Mouse (Mus musculus): ENCODE data around the gene Arhgap40.

Arhgap40 gene

DNA sequence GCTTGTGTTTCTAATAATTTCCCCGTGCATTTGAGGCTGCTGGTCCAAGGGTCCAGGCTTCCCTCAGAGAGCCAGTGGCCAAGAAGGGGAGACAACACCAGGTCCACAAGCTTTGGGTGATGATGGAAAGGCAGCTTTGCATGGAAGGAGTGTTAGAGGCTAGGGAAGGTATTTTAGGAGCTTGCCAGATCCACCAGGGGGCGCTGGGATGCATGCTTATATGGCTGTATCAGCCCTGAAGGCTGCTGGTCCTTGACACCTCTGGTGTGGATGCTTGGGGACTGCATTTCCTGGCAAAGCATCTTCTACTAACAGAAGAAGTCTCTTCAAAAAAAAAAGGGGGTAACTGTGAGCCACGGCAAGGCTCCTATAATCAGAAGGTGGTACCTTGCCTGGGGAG lies 37.5 kb downstream of the Arhgap40 start:
- peak; percentile 80 for DNase-seq (ENCODE audit: low read depth, low spot score)

GRCm38 (mm10) chr2:158554366-158554765 lies 41.8 kb downstream of the Arhgap40 start:
- no peak for DNase-seq (ENCODE audit: low read depth, low spot score)

DNA sequence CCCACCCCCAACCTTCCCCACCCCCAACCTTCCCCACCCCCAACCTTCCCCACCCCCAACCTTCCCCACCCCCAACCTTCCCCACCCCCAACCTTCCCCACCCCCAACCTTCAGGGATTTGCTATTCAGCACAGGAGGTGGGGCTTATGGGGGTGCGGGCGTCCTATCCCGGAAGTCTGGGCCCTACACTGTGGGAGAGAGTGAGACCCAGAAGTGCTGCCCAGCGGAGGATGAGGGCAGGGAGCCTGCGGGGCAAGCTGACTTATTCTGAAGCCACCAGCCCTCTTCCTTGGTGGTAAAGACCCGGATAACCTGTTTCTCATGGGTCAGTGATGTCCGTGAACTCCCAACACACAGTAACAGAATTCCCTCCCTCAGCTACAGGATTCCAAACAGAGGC lies 42.7 kb downstream of the Arhgap40 start:
- no peak for DNase-seq (ENCODE audit: low read depth, low spot score)

DNA sequence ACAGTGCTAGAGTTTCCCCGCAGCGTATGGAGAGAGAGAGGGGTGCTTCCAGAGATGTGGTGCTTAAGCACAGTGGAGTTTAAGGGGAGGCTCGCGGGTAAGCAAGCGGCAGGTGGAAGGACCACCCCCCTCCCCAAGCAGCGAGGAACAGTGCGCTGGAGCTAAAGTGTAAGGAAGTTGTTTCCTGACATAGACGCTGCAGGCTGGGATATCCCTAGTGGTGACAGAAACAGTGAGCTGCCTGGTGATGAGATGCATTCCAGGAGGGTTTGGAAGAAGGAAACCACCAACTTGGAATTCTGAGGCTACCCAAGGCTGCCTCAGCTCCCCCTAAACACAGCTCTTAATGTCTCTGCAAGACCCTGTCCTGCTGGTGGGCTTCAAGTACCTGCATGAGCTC lies 43.2 kb downstream of the Arhgap40 start:
- no peak for DNase-seq (ENCODE audit: low read depth, low spot score)

- DNase-seq (ENCODE audit: low read depth, low spot score), result peak; percentile 70
Measured at GRCm38 (mm10) chr2:158556225-158556624, 43.6 kb downstream of the Arhgap40 start.

GRCm38 (mm10) chr2:158556750-158557149 lies 44.2 kb downstream of the Arhgap40 start:
- peak; percentile 46 for DNase-seq (ENCODE audit: low read depth, low spot score)

GRCm38 (mm10) chr2:158559945-158560344 lies 47.3 kb downstream of the Arhgap40 start:
- no peak for DNase-seq (ENCODE audit: low read depth, low spot score)

DNA sequence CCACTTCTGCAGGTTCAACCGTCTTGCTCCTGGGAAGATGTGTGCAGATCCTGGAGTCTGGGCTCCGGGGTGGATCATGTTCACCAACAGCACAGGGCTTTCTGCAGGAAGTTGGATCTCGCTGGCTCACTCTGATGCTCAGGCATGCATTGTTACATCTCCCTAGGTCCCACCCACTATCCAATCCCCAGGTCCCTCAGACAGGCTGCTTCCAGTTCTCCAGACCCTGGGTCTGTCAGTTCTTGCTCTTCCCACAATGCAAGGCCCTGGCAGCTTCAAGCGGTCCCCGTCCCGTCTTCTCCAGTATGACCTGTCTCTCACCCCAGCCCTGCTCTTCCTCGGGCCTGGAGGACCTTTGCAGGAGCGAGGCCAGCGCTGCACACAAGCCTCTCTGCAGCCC lies 48.2 kb downstream of the Arhgap40 start:
- DNase-seq (ENCODE audit: low read depth, low spot score), result peak; percentile 46

DNA sequence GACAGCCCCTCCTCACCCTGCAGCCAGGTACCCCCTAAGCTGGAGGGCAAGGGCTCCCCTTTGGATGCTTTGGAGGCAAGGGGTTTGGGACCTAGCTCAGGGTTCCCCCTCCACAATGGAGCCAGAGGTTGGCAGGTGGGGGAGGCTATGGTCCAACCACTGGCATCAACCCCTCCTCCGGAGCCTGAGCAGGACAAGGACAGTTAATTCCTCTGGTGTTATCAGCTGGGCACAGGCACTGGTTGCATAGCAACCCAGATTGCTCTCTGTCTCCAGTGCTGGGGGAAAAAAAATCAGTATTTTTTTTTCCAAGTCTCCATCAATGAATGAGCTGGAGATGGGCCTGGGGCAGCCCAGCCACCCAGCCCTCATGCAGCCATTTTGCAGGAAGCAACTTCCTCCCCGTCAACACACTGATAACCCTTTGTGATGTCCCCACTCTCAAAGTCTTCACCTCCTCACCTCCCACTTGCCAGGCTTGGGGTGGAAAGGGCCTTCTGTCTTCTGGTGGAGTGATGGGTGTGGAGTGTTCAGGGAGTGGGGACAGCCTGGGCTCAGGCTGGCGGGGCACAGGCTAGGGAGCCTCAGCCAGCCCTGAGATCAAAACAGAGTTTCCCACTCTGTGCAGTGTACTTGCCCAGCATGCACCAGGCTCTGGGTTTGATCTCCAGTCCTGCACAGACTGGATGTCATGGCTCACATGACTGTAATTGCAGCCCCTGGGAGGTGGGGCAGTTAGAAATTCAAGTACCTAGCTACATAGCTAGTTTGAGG lies 49.0 kb downstream of the Arhgap40 start:
- no peak for DNase-seq (ENCODE audit: low read depth, low spot score)

DNA sequence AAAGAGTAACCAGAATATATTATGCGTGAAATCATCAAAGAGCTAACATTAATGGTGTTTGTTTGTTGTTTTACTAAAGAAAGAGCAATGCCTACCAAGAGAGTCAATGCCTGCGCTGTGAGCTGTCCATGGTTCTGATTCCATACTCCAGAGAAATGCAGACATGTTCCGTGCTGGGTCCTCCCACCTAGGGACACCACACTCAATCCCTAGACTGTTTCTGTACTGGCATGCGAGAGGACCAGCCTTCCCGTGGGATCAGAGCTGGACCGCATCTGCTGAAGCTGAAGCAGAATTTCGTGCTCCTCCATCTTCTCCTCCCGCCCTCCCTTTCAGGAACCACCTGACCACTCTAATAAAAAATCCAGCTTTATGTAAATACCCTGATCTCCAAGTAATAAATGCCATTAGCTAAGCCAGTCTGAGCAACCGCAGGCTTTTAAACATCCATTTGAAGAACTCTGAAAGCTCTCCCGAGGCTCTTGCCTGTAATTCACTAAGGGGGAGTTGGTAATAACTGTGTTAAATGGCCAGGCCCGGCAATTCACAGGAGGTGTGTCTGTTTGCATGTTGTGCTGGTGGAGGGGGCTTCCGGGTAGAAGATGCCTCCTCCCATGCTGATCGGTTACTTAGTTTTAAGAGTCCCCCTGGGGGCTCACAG lies 58.0 kb downstream of the Arhgap40 start:
- DNase-seq (ENCODE audit: low read depth, low spot score), result peak; percentile 86

DNA sequence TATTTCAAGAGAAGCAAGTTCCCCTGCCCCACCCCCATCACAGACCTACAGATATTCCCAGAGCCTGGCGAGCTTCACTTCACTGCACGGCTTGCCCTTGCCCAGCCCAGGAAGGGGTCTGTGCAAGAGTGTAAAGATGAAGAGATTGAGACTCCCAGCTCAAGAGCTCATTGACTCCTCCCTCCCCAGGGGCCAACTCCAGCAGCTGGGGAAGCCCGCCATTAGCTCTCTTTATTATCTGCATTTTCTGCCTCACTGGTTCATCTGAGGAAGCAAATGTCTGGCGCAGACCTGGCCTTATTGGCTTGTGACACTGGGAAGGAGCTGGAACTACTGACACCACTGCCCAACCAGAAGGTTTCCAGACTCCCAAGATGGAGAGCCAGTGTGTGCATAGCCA lies 67.4 kb downstream of the Arhgap40 start:
- no peak for DNase-seq (ENCODE audit: low read depth, low spot score)

GRCm38 (mm10) chr2:158584621-158585358 lies 72.2 kb downstream of the Arhgap40 start:
- DNase-seq (ENCODE audit: low read depth, low spot score), result peak; percentile 71

GRCm38 (mm10) chr2:158588524-158589271 lies 76.1 kb downstream of the Arhgap40 start:
- no peak for DNase-seq (ENCODE audit: low read depth, low spot score)

DNA sequence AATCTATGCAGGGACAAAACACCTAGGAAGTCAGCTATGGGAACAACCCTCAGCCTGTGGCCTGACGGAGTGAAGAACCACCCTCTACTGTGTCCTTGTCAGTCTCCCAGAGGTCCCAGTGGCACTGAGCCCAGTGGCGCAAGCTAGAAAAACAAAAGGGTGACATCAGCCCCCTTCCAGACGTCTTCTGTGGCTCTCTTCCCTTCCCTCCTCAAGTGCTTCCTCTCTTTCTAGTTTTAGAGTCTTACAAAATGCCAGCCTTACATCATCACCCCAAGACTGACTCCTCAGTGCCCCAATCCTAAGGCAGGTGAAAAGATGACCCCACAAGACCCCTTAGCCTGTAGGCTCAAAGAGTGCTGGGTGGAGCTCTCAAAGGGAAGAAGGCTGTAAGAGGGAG lies 77.9 kb downstream of the Arhgap40 start:
- no peak for DNase-seq (ENCODE audit: low read depth, low spot score)

DNA sequence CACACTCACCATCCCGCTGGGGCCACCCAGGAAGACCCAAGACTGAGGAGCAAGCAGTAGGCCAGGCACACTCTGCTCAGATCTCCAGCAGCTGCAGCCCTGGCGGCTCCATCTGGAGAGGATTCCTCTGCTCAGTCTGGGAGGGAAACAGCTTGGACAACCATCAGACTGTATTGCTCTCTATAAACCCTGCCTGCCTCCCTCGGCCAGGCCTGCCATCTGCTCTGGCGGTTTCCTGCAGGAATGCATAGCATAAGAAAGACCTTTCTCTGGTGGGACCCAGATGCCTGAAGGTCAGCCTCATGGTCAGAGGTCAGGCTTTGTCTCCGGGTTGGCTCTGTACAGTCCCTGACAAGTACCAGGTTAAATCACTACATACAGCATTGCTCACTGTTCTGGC lies 78.7 kb downstream of the Arhgap40 start:
- peak; percentile 81 for DNase-seq (ENCODE audit: low read depth, low spot score)

DNA sequence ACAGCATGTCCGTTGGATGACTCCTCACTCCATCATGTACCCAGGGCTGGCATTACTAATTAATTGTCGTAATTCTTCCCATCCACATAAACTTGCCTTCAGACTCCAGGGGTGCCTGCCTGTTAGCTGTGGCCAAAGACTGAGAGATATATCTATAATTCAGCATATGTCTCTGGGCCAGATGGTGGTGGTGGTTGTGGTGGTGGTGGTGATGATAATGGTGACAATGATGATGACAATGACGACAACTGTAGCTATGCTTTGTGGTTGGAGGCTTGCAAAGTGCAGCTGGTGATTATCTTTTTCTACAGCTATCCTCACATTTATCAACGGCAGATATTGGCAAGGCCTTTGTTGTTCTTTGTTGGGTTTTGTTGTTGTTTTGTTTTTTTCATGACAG lies 80.8 kb downstream of the Arhgap40 start:
- DNase-seq (ENCODE audit: low read depth, low spot score), result no peak

DNA sequence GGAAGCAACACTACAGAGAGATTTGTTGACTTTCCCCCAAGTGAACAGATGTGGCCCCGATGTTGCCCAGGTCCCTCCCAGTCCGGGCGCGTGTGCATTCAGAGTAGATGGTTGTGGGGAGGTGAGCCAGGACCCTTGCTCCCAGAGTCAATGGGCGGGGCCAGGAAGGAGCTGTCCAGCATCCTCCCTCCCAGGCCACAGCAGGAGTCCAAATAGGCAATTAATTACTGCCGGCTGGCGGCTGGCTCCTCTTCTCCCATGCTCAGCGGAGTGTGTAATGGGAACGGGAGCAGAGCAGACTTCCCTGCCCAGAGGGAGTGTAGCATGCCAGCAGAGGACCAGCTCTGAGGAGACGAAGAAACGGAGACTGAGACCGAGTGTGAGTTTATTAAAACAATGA lies 82.5 kb downstream of the Arhgap40 start:
- DNase-seq (ENCODE audit: low read depth, low spot score), result peak; percentile 68

DNA sequence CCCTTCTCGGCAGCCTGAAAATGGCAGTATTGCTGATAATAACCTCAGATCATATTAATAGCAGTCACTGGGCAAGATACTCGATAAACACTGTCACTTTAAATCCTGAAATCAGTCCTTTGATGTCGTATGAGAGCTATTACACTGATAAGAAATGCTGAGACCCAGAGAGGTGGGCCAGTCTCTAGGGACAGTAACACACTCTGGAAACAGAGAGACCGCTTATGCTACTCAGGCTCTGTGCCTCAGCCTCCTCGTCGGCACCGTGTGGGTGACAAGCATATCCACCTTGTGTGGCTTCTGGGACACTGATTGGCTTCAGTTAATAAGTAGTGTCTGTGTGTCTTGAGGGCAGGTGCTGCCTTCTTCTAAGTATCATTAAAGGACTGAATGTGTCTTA lies 83.0 kb downstream of the Arhgap40 start:
- no peak for DNase-seq (ENCODE audit: low read depth, low spot score)

- DNase-seq (ENCODE audit: low read depth, low spot score), result no peak
Measured at GRCm38 (mm10) chr2:158596803-158597202, 84.2 kb downstream of the Arhgap40 start.

All from ES-CJ7 (cell line).